Mouse (Mus musculus) frontal cortex, adult (tissue): ENCODE data around the gene Ube2c.
A peak's percentile ranks its signal among the peaks of the same experiment; 100 is the strongest.

ENCODE experiments used
- ATAC-seq: cut with Nextera tagmentation; 2 replicates; pipeline ENCODE4 v1.9.2; 2017; ENCODE audit warnings: mild to moderate bottlenecking, moderate library complexity, mixed read lengths; ENCODE audit not compliant: low TSS enrichment

Ube2c gene

GRCm38 (mm10) chr2:164761971-164762370 lies 7.7 kb upstream of the Ube2c start:
- ATAC-seq: no peak

- ATAC-seq: no peak
These were observed 7.1 kb upstream of the Ube2c start for GRCm38 (mm10) chr2:164762593-164762992.

GRCm38 (mm10) chr2:164765841-164766240 lies 3.9 kb upstream of the Ube2c start:
- ATAC-seq: peak; percentile 77

- ATAC-seq: no peak
These were observed 1.7 kb upstream of the Ube2c start for GRCm38 (mm10) chr2:164767812-164768540.

- no peak for ATAC-seq
These were observed 581 bp downstream of the Ube2c start for GRCm38 (mm10) chr2:164770279-164770678.

GRCm38 (mm10) chr2:164771123-164771522 lies 1.4 kb downstream of the Ube2c start:
- ATAC-seq: no peak

GRCm38 (mm10) chr2:164773229-164773988 lies 3.7 kb downstream of the Ube2c start:
- ATAC-seq: no peak

GRCm38 (mm10) chr2:164773989-164774364 lies 4.3 kb downstream of the Ube2c start:
- ATAC-seq: no peak

- no peak for ATAC-seq
These were observed 6.4 kb downstream of the Ube2c start for GRCm38 (mm10) chr2:164776130-164776529.

- ATAC-seq: no peak
These were observed 7.1 kb downstream of the Ube2c start for GRCm38 (mm10) chr2:164776801-164777200.

GRCm38 (mm10) chr2:164777246-164778014 lies 7.7 kb downstream of the Ube2c start:
- ATAC-seq: no peak

GRCm38 (mm10) chr2:164778015-164778287 lies 8.3 kb downstream of the Ube2c start:
- no peak for ATAC-seq

- ATAC-seq: no peak
These were observed 9.1 kb downstream of the Ube2c start for GRCm38 (mm10) chr2:164778809-164779208.

- ATAC-seq: no peak
These were observed 9.9 kb downstream of the Ube2c start, which contains the start of gene Tnnc2 for GRCm38 (mm10) chr2:164779481-164780086. Tnnc2 (minus strand) TSS chr2:164779967.

- no peak for ATAC-seq
These were observed 12.2 kb downstream of the Ube2c start for GRCm38 (mm10) chr2:164781876-164782275.

- ATAC-seq: no peak
These were observed 14.4 kb downstream of the Ube2c start for GRCm38 (mm10) chr2:164783926-164784581.

- no peak for ATAC-seq
These were observed 15.2 kb downstream of the Ube2c start for GRCm38 (mm10) chr2:164784869-164785420.

GRCm38 (mm10) chr2:164785481-164786387 lies 16.0 kb downstream of the Ube2c start, which contains the start of gene Snx21:
Snx21 (plus strand) TSS chr2:164785823.
- peak; percentile 85 for ATAC-seq

- 0 out of 2 replicates have a peak, but pooled peaks have one; percentile 13 for ATAC-seq
These were observed 16.7 kb downstream of the Ube2c start for GRCm38 (mm10) chr2:164786388-164786885.

- no peak for ATAC-seq
These were observed 17.3 kb downstream of the Ube2c start for GRCm38 (mm10) chr2:164787032-164787431.
